Mouse (Mus musculus) large intestine, adult 2 months (tissue): ENCODE results near the gene Zscan22. TPM values are rescaled to one million over a fixed set of nuclear protein-coding genes. Genes with fewer than 3 reads are reported as not detected.
A peak's percentile ranks its signal among the peaks of the same experiment; 100 is the strongest.
"Not testable (repeated sequence)": the region's sequence is repeated elsewhere in the genome, so short reads cannot be mapped to it uniquely, and the experiment has no call there.

Experiments
- DNase-seq: peaks from one replicate; pipeline ENCODE4 v3.0.0-alpha.2; 2012; ENCODE audit warnings: low read depth, low spot score
- WGBS: fragments of 180-500 bp; shearing (Covaris S2); methylation state at CpG from one replicate; pipeline ENCODE4 v1.1.7; 2018; 5-methylcytosine and 5-hydroxymethylcytosine counted together
- polyA plus RNA-seq: library from polyadenylated mRNA; depleted of rRNA; stranded (reverse); fragments of >200 nt; gene quantifications from 2 replicates; pipeline ENCODE4 v1.2.3, GENCODE M21; 2012; rRNA removed

Gene Zscan22
- 6.8 and 7.5 TPM in 2 replicates for polyA plus RNA-seq

DNA sequence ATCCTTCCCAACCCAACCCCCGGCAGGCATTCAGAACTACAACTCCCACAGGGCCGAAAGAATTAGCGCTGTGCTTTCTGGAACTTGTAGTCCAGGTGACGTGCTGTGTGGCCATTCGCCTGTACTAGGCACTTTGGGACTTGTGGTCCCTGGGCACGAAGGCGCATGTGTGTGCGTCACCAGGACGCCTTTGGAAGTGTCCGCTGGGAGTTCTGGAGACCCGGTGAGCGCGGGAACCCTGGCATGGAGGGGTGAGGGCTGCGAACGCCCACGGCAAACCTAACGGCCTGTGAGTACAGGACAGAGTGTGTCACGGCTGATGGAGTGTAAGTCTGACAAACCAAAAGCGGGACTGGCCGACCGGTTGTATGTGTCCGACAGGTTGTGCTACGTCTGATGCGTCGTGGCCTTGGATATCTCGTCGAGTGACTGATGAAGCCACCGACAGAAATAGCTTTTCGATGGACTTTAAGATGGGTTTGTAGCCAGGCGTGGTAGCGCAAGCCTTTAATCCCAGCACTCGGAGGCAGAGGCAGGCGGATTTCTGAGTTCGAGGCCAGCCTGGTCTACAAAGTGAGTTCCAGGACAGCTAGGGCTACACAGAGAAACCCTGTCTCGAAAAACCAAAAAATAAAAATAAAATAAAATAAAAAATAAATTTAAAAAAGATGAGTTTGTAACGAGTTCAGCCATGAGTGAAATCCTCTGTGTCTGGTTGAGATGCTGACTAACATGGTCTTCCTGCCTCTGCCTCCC, at the start of gene Zscan22:
Gene Zscan22, plus strand, starts transcription at position 161 of the 756 bp plus-strand sequence.
- peak; percentile 95 for DNase-seq
- 3% methylated on average over 36 of the region's 36 CpGs for WGBS

DNA sequence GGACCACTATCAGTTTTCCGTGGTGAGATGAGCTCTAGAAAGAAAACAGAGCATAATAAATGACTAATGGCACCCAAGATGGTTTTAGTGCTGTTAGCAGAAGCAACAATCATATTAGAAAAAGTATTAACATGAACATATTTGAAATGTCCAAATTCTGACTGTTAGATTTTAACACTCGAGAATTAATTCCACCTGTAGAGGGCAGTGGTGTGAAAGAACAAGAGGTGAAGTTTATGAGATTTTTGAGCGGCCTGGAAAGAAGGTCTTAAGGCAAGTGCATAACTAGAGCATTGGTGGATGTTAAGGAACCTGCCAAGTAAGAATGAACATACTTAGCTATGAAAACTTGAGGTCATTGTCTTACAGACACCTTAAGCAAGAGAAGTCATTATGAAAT, 23.3 kb upstream of the Zscan22 start:
- no peak for DNase-seq
- 12% methylated on average over 3 of the region's 3 CpGs for WGBS

DNA sequence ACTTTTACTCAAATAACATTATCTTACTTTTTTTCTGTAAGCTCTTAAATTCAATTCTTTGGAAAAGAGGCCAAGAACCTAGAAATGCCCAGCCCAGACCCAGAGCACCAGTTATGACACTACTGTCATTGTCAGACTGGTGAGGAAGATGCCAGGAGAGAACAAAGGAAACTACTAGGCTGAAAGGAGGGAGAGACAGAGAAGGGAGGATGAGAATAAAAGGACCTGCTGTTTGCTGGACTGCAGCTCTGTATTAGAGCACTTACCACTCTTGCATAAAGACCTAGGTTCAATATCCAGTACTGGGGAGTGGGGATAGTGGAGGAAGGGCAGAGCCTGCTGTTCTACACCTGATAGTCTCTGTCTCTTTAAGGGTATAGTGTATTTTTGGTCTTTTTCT, 17.6 kb upstream of the Zscan22 start:
- no peak for DNase-seq

DNA sequence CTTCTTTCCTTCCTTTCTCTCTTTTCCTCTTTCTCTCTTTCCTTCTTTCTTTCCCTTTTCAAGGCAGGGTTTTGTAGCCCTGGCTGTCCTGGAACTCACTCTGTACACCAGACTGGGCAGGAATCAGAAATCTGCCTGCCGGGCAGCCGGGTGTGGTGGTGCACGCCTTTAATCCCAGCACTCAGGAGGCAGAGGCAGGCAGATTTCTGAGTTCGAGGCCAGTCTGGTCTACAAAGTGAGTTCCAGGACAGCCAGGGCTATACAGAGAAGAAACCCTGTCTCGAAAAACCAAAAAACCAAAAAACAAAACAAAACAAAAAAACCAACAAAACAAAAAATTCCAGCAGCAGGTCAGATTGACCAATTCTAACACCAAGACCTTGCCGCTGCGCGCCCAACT, 17.1 kb upstream of the Zscan22 start:
- not testable (repeated sequence) for DNase-seq
- 44% methylated on average over 8 of the region's 8 CpGs for WGBS

DNA sequence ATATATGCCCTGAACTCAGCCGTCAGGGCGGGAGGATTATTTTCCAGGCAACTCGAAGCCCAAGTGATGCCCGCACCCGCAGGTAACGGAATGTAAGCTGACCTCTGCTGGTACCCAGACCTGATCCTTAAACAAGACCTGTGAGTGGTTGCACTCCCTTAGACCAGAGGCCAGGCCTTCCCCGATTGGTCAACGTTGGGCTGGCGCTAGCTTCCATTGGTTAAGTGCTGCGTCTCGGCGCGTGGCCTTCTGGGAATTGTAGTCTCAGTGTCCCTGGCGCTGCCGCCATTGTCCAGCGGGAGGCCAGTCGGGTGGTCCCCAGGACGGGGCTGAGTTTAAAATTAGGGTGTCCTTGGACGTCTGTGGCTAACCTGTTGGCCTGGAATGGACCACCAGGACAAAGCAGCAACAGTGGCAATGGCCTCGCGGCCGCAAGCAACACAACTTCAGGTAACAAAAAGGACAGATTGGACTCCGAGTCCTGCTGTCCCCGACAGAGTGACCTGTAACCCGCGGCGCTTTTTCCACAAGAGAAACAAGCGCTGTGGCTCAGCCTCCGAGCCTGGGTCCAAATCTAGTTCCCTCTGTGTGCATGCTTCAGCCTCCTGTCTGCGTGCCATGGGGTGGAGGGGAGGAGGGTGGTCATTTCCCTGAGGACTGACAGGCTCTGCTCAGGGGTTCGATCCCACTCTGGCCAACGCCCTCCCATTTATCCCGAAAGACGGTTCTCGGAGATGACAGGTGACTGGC, 16.5 kb upstream of the Zscan22 start, which contains the start of gene Zfp128:
Gene Zfp128, plus strand, starts transcription at position 267 of the 750 bp plus-strand sequence.
- peak; percentile 91 for DNase-seq
- 2% methylated on average over 35 of the region's 35 CpGs for WGBS

DNA sequence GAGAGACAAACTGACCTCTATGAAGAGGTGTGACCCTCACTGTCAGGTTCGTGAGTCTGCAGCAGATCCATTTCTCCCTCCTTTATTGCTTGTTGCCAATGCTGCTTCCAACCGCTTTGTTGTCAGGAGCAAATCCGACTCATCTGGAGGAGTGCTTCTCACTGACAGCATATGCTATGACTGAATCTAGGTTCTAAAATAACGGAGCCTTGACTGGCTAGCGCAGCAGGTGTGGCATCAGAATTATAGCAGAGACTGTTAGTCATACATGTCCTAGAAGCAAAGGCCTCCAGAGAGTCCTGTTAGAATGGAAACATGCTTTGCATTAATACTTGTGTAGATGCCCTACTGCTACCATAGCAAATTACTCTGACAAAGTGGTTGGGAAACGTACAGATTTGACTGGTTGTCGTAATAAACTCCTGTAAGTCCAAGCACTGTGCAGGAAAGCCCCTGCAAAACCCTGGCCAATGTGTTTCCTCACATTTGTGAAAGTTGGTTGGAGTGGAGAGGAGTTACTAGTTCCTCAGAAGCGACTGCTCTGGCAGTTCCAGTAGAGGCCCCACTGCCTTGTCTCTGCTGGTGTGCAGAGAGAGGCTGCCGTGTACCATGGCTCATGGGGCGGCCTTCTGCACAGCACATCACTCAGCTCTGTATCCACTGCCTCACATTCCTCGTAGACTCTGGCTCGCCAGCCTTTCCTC, 10.9 kb upstream of the Zscan22 start:
- DNase-seq, result no peak
- WGBS, result 90% methylated on average over 12 of the region's 12 CpGs

DNA sequence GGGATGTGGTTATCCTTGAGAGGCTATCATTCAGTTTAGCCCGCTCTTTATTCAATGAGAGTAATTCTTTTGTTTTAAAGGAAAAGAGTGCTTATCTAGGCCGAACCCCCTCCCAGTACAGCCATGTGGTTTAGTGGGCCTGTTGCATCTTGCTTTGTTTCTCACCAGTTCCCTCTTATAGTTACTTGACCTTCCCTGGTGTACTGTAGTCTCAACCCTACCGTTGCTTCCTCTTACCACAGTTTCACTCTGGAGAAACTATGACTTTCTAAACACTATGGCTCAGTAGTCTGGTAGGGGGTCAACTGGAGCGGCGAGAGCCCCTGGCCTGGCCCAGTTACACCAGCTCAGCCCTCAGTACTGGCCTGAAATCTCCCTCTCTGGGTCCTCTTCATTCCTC, 10.0 kb upstream of the Zscan22 start:
- WGBS, result 92% methylated on average over 5 of the region's 5 CpGs
- no peak for DNase-seq

DNA sequence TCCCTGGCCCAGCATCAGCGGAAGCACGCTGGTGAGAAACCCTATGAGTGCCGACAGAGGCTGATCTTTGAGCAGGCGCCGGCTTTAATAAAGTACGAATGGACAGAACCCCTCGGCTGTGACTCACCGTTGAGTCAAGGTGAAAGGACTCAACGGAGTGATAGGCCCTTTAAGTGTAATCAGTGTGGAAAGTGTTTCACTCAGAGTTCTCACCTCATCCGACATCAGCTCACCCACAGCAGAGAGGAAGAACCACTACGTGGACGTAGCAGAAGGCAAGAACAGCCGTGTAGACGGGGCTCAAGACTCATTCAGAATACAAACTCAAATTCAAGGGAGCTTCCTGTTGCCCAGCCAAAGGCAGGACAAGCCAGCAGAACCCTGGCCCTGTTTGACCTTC, 6.7 kb upstream of the Zscan22 start:
- DNase-seq, result no peak
- WGBS, result 93% methylated on average over 14 of the region's 14 CpGs

DNA sequence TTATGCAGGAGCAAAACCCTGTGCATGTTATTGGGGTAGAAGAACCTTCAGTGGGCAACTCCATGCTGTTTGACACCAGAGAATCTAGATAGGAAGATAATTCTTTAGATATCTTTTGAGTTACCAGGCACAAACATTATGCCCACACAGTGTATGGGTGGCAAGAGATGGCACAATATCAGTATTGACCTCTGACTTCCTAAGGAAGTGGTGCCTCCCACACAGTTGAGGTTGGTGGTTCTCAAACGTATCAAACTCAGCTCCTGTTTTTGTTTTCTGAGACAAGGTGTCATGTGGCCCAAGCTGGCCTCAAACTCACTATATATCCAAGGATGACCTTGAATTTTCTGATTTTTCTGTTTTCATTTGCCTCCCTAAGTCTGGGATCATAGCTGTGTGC, 6.3 kb upstream of the Zscan22 start:
- WGBS, result 64% methylated on average over 1 of the region's 1 CpGs
- no peak for DNase-seq

DNA sequence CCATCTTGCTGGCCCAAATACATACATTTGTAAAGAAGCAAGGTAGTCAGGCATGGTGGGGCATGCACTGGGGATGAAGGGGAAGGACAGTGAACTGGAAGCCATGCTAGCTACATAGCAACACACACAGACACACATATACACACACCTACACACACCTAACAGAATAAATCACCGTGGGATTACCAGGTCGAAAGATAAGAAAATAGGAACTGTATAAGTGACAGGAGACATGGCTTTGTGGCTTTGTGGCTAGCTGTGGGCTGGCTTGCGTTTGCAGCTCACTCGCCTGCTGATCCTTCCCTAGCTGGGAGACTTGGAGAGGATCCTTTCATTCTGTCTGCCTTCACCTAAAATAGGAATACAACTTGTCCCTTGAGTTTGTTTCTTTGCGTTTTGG, 3.9 kb downstream of the Zscan22 start:
- WGBS, result 82% methylated on average over 5 of the region's 5 CpGs
- DNase-seq, result no peak

DNA sequence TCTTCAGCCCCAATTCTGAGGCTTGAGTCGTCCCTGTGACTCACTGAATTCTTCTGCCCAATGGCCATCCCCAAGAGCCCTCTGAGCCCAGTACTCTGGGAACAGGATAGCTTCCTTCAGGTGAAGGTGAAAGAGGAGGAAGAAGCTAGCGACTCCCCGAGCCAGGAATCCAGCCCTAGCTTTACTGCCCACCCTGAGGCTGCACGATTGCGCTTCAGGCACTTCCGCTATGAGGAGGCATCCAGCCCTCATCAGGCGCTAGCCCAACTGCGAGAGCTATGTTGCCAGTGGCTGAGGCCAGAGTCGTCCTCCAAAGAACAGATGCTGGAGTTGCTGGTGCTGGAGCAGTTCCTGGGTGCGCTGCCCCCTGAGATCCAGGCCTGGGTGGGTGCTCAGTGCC, 6.0 kb downstream of the Zscan22 start:
- 67% methylated on average over 10 of the region's 10 CpGs for WGBS
- no peak for DNase-seq

DNA sequence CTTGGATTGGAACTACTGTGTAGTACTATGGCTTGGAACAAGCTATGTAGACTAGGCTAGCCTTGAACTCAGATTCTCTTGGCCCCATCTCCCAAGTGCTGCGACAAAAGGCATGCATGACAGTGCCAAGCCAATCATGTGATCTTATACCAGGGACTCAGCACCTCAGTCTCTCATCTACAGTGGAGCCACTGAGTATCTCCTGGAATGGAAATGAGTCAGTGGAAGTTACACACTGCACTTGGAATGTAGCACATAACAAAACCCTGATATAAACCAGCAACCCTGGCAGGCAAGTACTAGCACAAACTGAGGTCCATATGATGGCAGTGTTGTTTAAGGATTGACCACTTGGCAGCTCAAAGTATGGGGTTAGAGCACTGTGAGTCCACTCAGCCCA, 7.5 kb downstream of the Zscan22 start:
- WGBS, result 86% methylated on average over 1 of the region's 1 CpGs
- DNase-seq, result no peak

DNA sequence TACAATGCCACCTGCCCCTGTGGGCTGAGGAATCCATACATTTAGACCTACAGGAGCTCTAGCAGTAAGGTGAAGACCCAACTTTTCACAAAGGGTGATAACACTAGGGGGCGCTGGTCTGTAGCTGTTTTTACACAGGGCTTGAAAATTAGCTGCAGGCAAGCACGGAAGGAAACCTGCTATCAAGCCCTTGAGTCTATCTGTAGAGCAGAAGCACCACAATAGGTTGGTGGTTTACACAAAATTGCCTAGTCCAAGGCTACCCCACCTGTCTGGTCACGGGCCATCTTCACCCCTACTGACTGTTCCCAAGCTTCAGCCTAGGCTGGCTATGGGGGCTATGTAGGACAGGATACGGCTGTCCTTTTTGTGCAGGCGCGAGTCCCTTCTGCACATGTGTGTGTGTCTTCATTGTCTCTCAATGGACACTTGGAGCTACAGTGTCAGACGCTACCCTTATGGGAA, 11.9 kb downstream of the Zscan22 start:
- peak; percentile 62 for DNase-seq
- WGBS, result 27% methylated on average over 7 of the region's 7 CpGs

DNA sequence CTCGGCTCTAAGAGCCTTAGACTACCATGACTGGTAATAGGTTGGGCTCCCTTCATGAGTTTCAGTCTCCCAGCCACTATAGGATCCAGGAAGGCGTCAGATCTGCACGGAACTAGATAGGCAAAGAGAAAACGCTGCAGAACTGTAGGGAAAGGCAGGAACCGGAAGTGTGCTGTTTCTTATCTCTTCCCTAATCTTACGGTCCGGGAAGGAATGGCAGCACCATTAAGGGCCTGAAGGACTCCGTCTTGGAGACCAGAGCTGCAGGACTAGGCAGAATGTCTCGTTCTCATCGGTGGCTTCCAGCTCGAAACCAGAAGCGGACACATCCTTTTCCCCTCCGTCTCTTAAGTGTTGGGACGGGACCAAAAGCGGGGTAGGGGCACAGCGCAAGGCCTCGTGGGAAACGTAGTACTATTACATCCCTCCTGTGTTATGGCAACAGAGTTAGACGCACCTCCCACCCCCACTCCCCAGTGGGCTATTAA, 12.6 kb downstream of the Zscan22 start:
- DNase-seq, result peak; percentile 61

DNA sequence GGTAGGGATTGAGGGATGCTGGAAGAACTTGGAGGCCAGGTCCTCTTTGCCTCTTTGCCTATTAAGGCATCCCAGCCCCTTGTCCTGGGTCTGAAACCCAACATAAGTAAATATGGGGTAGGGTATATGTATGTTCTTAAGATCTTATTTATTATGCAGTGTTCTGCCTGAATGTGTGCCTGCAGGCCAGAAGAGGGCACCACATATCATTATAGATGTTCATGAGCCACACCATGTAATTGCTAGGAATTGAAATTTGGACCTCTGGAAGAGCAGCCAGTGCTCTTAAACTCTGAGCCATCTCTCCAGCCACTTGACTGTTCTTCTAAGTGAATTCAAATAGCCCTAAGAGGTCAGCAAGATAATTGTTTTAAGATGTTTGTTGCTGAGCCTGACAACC, 15.9 kb downstream of the Zscan22 start:
- DNase-seq, result no peak

More for the DNA sequence above, 12.6 kb downstream of the Zscan22 start:
- WGBS, result 7% methylated on average over 19 of the region's 19 CpGs

DNA sequence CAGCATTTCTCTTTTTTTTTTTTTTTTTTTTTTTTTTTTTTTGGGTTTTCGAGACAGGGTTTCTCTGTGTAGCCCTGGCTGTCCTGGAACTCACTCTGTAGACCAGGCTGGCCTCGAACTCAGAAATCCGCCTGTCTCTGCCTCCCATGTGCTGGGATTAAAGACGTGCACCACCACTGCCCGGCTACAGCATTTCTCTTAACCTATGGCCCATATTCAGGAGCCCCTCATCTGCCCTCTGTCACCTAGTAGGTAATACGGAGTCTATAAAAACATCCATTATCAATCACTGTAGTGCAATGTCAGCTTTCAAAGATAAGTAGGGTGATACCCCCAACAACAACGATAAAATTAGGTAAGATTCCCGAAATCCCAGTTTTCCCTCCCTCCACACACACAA, 22.9 kb downstream of the Zscan22 start:
- not testable (repeated sequence) for DNase-seq
- 80% methylated on average over 7 of the region's 8 CpGs for WGBS

DNA sequence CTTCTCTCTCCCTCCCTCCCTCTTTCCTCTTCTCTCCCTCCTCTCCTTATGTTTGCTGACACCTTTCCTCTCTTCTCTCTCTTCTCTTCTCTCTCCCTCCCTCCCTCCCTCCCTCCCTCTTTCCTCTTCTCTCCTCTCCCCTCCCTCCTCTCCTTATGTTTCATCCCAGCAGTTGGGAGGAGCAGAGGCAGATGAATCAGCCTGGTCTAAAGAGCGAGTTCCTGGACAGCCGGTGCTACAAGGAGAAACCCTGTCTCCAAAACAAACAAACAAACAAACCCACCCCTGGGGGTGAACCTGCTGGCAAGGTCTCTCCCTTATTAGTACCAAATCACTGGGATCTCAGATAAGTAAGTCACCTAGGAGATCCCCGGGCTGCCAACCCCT, 23.7 kb downstream of the Zscan22 start:
- peak; percentile 32 for DNase-seq
- 0% methylated on average over 3 of the region's 3 CpGs for WGBS

DNA sequence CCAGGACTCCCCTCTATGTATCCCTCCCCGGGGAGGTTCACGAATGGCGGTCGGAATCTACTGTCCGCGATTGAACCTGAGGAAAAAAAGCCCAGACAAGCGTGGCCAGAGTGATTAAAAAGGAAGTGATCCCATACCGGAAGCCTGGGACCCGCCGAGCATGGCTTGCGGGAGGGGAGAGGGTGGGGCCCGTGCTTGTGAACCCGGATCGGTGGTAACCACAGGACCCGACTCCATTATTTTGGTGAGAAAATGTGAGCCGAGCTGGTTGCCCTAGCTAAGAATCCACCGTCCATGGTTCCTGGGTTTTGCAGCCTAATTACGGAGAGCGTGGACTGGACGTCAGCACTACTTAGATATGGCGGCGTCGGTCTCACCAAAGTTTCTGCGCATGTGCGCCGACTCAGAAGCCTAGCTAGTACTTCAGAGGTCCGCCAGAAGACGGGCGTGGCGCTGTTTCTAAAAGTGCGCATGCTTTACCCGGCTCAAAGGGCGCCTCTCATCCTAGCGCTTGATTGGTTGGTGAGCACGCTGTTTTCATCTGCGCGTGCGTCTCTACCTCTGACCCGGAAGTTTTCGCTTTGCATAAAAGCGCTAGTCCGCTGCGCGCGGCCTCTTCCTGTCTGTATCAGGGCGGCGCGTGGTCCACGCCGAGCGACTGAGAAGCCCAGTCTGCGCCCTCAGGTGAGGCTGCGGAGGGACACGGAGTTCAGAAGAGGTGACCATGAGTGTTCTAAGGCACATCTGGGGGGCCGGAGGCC, 24.3 kb downstream of the Zscan22 start, which contains the start of gene Rps5:
Gene Rps5, plus strand, starts transcription at position 586 of the 761 bp plus-strand sequence.
- WGBS, result under 1% methylated on average over 55 of the region's 55 CpGs

DNA sequence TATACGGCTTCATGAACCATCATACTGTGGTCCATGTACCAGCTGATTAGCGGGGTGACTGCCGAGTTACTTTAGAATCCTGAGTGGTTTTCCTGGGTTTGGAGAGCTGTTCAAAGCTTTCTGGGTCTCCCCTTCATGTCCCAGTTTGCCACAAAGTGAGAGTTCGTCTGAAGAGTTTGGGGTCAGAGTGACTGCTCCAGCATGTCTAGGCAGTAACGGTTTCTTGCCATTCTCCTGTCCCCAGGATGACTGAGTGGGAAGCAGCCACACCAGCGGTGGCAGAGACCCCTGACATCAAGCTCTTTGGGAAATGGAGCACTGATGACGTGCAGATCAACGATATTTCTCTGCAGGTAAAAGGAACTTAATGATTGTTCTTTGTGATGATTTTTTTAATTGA, 25.1 kb downstream of the Zscan22 start:
- DNase-seq, result no peak
- WGBS, result 3% methylated on average over 8 of the region's 8 CpGs

More for the DNA sequence above, 24.3 kb downstream of the Zscan22 start, which contains the start of gene Rps5:
- DNase-seq, result peak; percentile 99
